Mouse (Mus musculus) intestine, embryonic 15.5 days (tissue): ENCODE measurements at regions not wholly inside any gene's neighbourhood (a gene's known extent, or its start where the extent isn't known, plus 50 kb on each side); places are given as distances from the start of the nearest gene placed in this dataset.

Experiments used
- ATAC-seq: fragments of 200-750 bp; cut with Nextera tagmentation; 2 replicates; pipeline ENCODE4 v1.8.0; 2017; ENCODE audit warnings: moderate TSS enrichment, moderate library complexity
- H3K27ac ChIP-seq: fragments of 300-500 bp; sonication (generic); 2 replicates; pipeline ENCODE4 v1.5.1; 2015; ENCODE audit warnings: mild to moderate bottlenecking, inconsistent platforms
- H3K27me3 ChIP-seq: fragments of 300-500 bp; sonication (generic); replicated peaks from 2 replicates; pipeline ENCODE4 v1.6.1; 2015; ENCODE audit warnings: inconsistent platforms
- H3K36me3 ChIP-seq: fragments of 300-500 bp; sonication (generic); 2 replicates; pipeline ENCODE4 v1.6.1; 2015; ENCODE audit warnings: inconsistent platforms
- H3K4me1 ChIP-seq: fragments of 300-500 bp; sonication (generic); replicated peaks from 2 replicates; pipeline ENCODE4 v1.6.1; 2015; ENCODE audit warnings: inconsistent platforms
- H3K4me2 ChIP-seq: fragments of 300-500 bp; sonication (generic); replicated peaks from 2 replicates; pipeline ENCODE4 v1.6.1; 2015; ENCODE audit warnings: mild to moderate bottlenecking, inconsistent platforms
- H3K4me3 ChIP-seq: fragments of 300-500 bp; sonication (generic); replicated peaks from 2 replicates; pipeline ENCODE4 v1.5.1; 2015; ENCODE audit warnings: inconsistent platforms
- H3K9ac ChIP-seq: fragments of 300-500 bp; sonication (generic); 2 replicates; pipeline ENCODE4 v1.6.1; 2015; ENCODE audit warnings: inconsistent platforms
- H3K9me3 ChIP-seq: fragments of 300-500 bp; sonication (generic); 2 replicates; pipeline ENCODE4 v1.6.1; 2016; ENCODE audit warnings: inconsistent platforms
- WGBS: fragments of 180-500 bp; shearing (Covaris S2); methylation state at CpG from one replicate; pipeline ENCODE4 v1.1.7; 2015; 5-methylcytosine and 5-hydroxymethylcytosine counted together

GRCm38 (mm10) chr8:126667721-126668656 lies 74.2 kb upstream of the Irf2bp2 start:
- Histone ChIP-seq H3K9ac (peak overlapping the region; percentile 34), H3K4me1 (peaks cover 55% of the 10 kb centered on the region), H3K4me2 (no peak overlapping the region), H3K27ac (peak overlapping the region; percentile 98), H3K4me3 (no peak overlapping the region), H3K9me3 (no peaks in the 10 kb centered on the region), H3K36me3 (no peaks in the 10 kb centered on the region), H3K27me3 (no peaks in the 10 kb centered on the region)
- no peak for ATAC-seq
- 61% methylated on average over 16 of the region's 16 CpGs for WGBS

- ATAC-seq = peak; percentile 0; the same call in 1 of the 2 replicates
- Histone ChIP-seq H3K9me3 (no peaks in the 10 kb centered on the region), H3K36me3 (no peaks in the 10 kb centered on the region), H3K27ac (peak overlapping the region; percentile 98), H3K27me3 (no peaks in the 10 kb centered on the region), H3K4me2 (peak overlapping the region; percentile 54), H3K9ac (peak overlapping the region; percentile 46), H3K4me1 (peaks cover 63% of the 10 kb centered on the region), H3K4me3 (no peak overlapping the region)
- 57% methylated on average over 12 of the region's 12 CpGs for WGBS
Observed at GRCm38 (mm10) chr8:126667086-126667720, 73.4 kb upstream of the Irf2bp2 start.

- no peaks in the 10 kb centered on the region for H3K36me3 ChIP-seq
- H3K9me3 ChIP-seq = no peaks in the 10 kb centered on the region
- 0 out of 2 replicates have a peak overlapping the region, but pooled peaks have one; percentile 11 for H3K4me3 ChIP-seq
- WGBS = under 1% methylated on average over 15 of the region's 15 CpGs
- ATAC-seq = peak; percentile 84
- peak overlapping the region; percentile 46 for H3K9ac ChIP-seq
- peak overlapping the region; percentile 54 for H3K4me2 ChIP-seq
- no peaks in the 10 kb centered on the region for H3K27me3 ChIP-seq
- H3K4me1 ChIP-seq = peaks cover 70% of the 10 kb centered on the region
- peak overlapping the region; percentile 98 for H3K27ac ChIP-seq
Observed at GRCm38 (mm10) chr8:126666327-126667085, 72.7 kb upstream of the Irf2bp2 start.

- Histone ChIP-seq H3K9ac (peak overlapping the region; percentile 45), H3K4me1 (peaks cover 77% of the 10 kb centered on the region), H3K27me3 (no peaks in the 10 kb centered on the region), H3K4me3 (peak overlapping the region; percentile 11; the same call in 1 of the 2 replicates), H3K27ac (peak overlapping the region; percentile 98), H3K9me3 (no peaks in the 10 kb centered on the region), H3K4me2 (peak overlapping the region; percentile 54), H3K36me3 (no peaks in the 10 kb centered on the region)
- 9% methylated on average over 18 of the region's 18 CpGs for WGBS
- ATAC-seq = peak; percentile 62
Observed at GRCm38 (mm10) chr8:126665581-126666241, 71.9 kb upstream of the Irf2bp2 start.

- Histone ChIP-seq H3K4me3 (no peak overlapping the region), H3K9me3 (no peaks in the 10 kb centered on the region), H3K4me2 (no peak overlapping the region; the same call in 1 of the 2 replicates), H3K4me1 (peaks cover 83% of the 10 kb centered on the region), H3K36me3 (no peaks in the 10 kb centered on the region), H3K27ac (peak overlapping the region; percentile 98), H3K27me3 (no peaks in the 10 kb centered on the region), H3K9ac (no peak overlapping the region)
- WGBS = 45% methylated on average over 5 of the region's 5 CpGs
- ATAC-seq = no peak
Observed at GRCm38 (mm10) chr8:126664891-126665290, 71.1 kb upstream of the Irf2bp2 start.

GRCm38 (mm10) chr8:126662797-126663784 lies 69.3 kb upstream of the Irf2bp2 start:
- no peaks in the 10 kb centered on the region for H3K36me3 ChIP-seq
- H3K4me3 ChIP-seq = no peak overlapping the region
- H3K9ac ChIP-seq = peak overlapping the region; percentile 24; the same call in 1 of the 2 replicates
- no peaks in the 10 kb centered on the region for H3K9me3 ChIP-seq
- ATAC-seq = no peak
- peak overlapping the region; percentile 18 for H3K4me2 ChIP-seq
- H3K27ac ChIP-seq = peak overlapping the region; percentile 90
- H3K27me3 ChIP-seq = no peaks in the 10 kb centered on the region
- peaks cover 75% of the 10 kb centered on the region for H3K4me1 ChIP-seq
- 19% methylated on average over 14 of the region's 14 CpGs for WGBS

GRCm38 (mm10) chr8:126662151-126662550 lies 68.4 kb upstream of the Irf2bp2 start:
- H3K9ac ChIP-seq = 0 out of 2 replicates have a peak overlapping the region, but pooled peaks have one; percentile 21
- ATAC-seq = no peak

GRCm38 (mm10) chr8:126661511-126662142 lies 67.8 kb upstream of the Irf2bp2 start:
- Histone ChIP-seq H3K4me3 (no peak overlapping the region), H3K4me1 (peaks cover 60% of the 10 kb centered on the region), H3K4me2 (peak overlapping the region; percentile 33), H3K9me3 (no peaks in the 10 kb centered on the region), H3K36me3 (no peaks in the 10 kb centered on the region), H3K27me3 (no peaks in the 10 kb centered on the region), H3K27ac (peak overlapping the region; percentile 90), H3K9ac (0 out of 2 replicates have a peak overlapping the region, but pooled peaks have one; percentile 21)
- 20% methylated on average over 14 of the region's 14 CpGs for WGBS
- ATAC-seq = peak; percentile 29

More at GRCm38 (mm10) chr8:126662151-126662550, 68.4 kb upstream of the Irf2bp2 start:
- no peaks in the 10 kb centered on the region for H3K27me3 ChIP-seq
- peaks cover 65% of the 10 kb centered on the region for H3K4me1 ChIP-seq
- H3K4me3 ChIP-seq = no peak overlapping the region
- no peaks in the 10 kb centered on the region for H3K9me3 ChIP-seq
- peak overlapping the region; percentile 90 for H3K27ac ChIP-seq
- peak overlapping the region; percentile 33; the same call in 1 of the 2 replicates for H3K4me2 ChIP-seq
- no peaks in the 10 kb centered on the region for H3K36me3 ChIP-seq
- WGBS = 30% methylated on average over 5 of the region's 5 CpGs

- 0 out of 2 replicates have a peak overlapping the region, but pooled peaks have one; percentile 21 for H3K9ac ChIP-seq
- H3K4me2 ChIP-seq = peak overlapping the region; percentile 33
- H3K4me1 ChIP-seq = peaks cover 59% of the 10 kb centered on the region
- H3K9me3 ChIP-seq = no peaks in the 10 kb centered on the region
- peak overlapping the region; percentile 90 for H3K27ac ChIP-seq
- H3K4me3 ChIP-seq = no peak overlapping the region
- H3K27me3 ChIP-seq = no peaks in the 10 kb centered on the region
- WGBS = 13% methylated on average over 11 of the region's 12 CpGs
- H3K36me3 ChIP-seq = no peaks in the 10 kb centered on the region
- ATAC-seq = 0 out of 2 replicates have a peak, but pooled peaks have one; percentile 8
Observed at GRCm38 (mm10) chr8:126660658-126661316, 67.0 kb upstream of the Irf2bp2 start.
